Mouse (Mus musculus): Measurements from ENCODE around the gene Ntrk2. TPM values are rescaled to one million over a fixed set of nuclear protein-coding genes. Genes with fewer than 3 reads are reported as not detected.

The Ntrk2 gene
- polyA plus RNA-seq, 1 experiment from 2014 or later: 94.2 TPM

- WGBS: 88% methylated on average over 1 of the region's 1 CpGs
- Histone ChIP-seq H3K36me3 (no peaks in the 10 kb centered on the region), H3K4me2 (no peak overlapping the region), H3K4me1 (replicated peaks) (peaks cover 46% of the 10 kb centered on the region), H3K9me3 (no peaks in the 10 kb centered on the region), H3K9ac (no peak overlapping the region), H3K27me3 (no peaks in the 10 kb centered on the region), H3K27ac (replicated peaks) (no peak overlapping the region), H3K4me3 (no peak overlapping the region)
- ATAC-seq (ENCODE audit: low read depth): no peak
Measured at GRCm38 (mm10) chr13:58930161-58930560, 123.8 kb downstream of the Ntrk2 start.

GRCm38 (mm10) chr13:58933126-58933525, 126.8 kb downstream of the Ntrk2 start:
- Histone ChIP-seq H3K27me3 (no peaks in the 10 kb centered on the region), H3K9ac (peak overlapping the region; percentile 2; the same call in 1 of the 2 replicates), H3K36me3 (no peaks in the 10 kb centered on the region), H3K27ac (replicated peaks) (peak overlapping the region; percentile 59), H3K4me2 (no peak overlapping the region), H3K4me1 (replicated peaks) (peaks cover 61% of the 10 kb centered on the region), H3K9me3 (no peaks in the 10 kb centered on the region), H3K4me3 (no peak overlapping the region)
- ATAC-seq (ENCODE audit: low read depth): peak; percentile 58; the same call in 1 of the 2 replicates
- 17% methylated on average over 4 of the region's 4 CpGs for WGBS

- no peak overlapping the region for H3K4me2 ChIP-seq
- WGBS: 81% methylated on average over 3 of the region's 3 CpGs
- H3K27ac ChIP-seq (replicated peaks): no peak overlapping the region
Measured at GRCm38 (mm10) chr13:58934576-58935110, 128.3 kb downstream of the Ntrk2 start.

GRCm38 (mm10) chr13:58935956-58936495, 129.7 kb downstream of the Ntrk2 start:
- no peak overlapping the region for H3K4me3 ChIP-seq
- H3K9ac ChIP-seq: no peak overlapping the region; the same call in 1 of the 2 replicates
- H3K36me3 ChIP-seq: no peaks in the 10 kb centered on the region
- no peak overlapping the region for H3K4me2 ChIP-seq
- H3K9me3 ChIP-seq: no peaks in the 10 kb centered on the region
- WGBS: 4% methylated on average over 8 of the region's 8 CpGs
- H3K27me3 ChIP-seq: no peaks in the 10 kb centered on the region
- peak; percentile 52; the same call in 1 of the 2 replicates for ATAC-seq (ENCODE audit: low read depth)
- peaks cover 50% of the 10 kb centered on the region for H3K4me1 ChIP-seq (replicated peaks)
- H3K27ac ChIP-seq (replicated peaks): peak overlapping the region; percentile 42

More at GRCm38 (mm10) chr13:58934576-58935110, 128.3 kb downstream of the Ntrk2 start:
- ATAC-seq (ENCODE audit: low read depth): no peak
- Histone ChIP-seq H3K9me3 (no peaks in the 10 kb centered on the region), H3K36me3 (no peaks in the 10 kb centered on the region), H3K27me3 (no peaks in the 10 kb centered on the region), H3K4me3 (no peak overlapping the region), H3K9ac (no peak overlapping the region), H3K4me1 (replicated peaks) (peaks cover 49% of the 10 kb centered on the region)

- Histone ChIP-seq H3K27ac (replicated peaks) (no peak overlapping the region), H3K4me3 (no peak overlapping the region), H3K4me2 (no peak overlapping the region), H3K4me1 (replicated peaks) (peaks cover 54% of the 10 kb centered on the region), H3K9me3 (no peaks in the 10 kb centered on the region), H3K27me3 (no peaks in the 10 kb centered on the region), H3K36me3 (no peaks in the 10 kb centered on the region), H3K9ac (no peak overlapping the region)
- no peak for ATAC-seq (ENCODE audit: low read depth)
- 94% methylated on average over 12 of the region's 12 CpGs for WGBS
Measured at GRCm38 (mm10) chr13:58937884-58938283, 131.5 kb downstream of the Ntrk2 start.

- WGBS: 77% methylated on average over 4 of the region's 4 CpGs
- H3K36me3 ChIP-seq: no peaks in the 10 kb centered on the region
- H3K9me3 ChIP-seq: no peaks in the 10 kb centered on the region
- H3K4me1 ChIP-seq (replicated peaks): peaks cover 48% of the 10 kb centered on the region
- no peak overlapping the region for H3K27ac ChIP-seq (replicated peaks)
- no peak for ATAC-seq (ENCODE audit: low read depth)
- H3K27me3 ChIP-seq: no peaks in the 10 kb centered on the region
- H3K4me3 ChIP-seq: no peak overlapping the region
- no peak overlapping the region for H3K9ac ChIP-seq
- no peak overlapping the region for H3K4me2 ChIP-seq
Measured at GRCm38 (mm10) chr13:58938464-58938863, 132.1 kb downstream of the Ntrk2 start.

GRCm38 (mm10) chr13:58940208-58940607, 133.8 kb downstream of the Ntrk2 start:
- WGBS: 87% methylated on average over 6 of the region's 6 CpGs

GRCm38 (mm10) chr13:58940798-58941197, 134.4 kb downstream of the Ntrk2 start:
- no peaks in the 10 kb centered on the region for H3K27me3 ChIP-seq
- H3K4me2 ChIP-seq: no peak overlapping the region
- WGBS: 39% methylated on average over 7 of the region's 7 CpGs
- no peak overlapping the region for H3K9ac ChIP-seq
- peak overlapping the region; percentile 42; the same call in 1 of the 2 replicates for H3K27ac ChIP-seq (replicated peaks)
- no peaks in the 10 kb centered on the region for H3K9me3 ChIP-seq
- H3K36me3 ChIP-seq: no peaks in the 10 kb centered on the region
- H3K4me1 ChIP-seq (replicated peaks): peaks cover 32% of the 10 kb centered on the region
- H3K4me3 ChIP-seq: no peak overlapping the region
- ATAC-seq (ENCODE audit: low read depth): no peak

More at GRCm38 (mm10) chr13:58940208-58940607, 133.8 kb downstream of the Ntrk2 start:
- Histone ChIP-seq H3K9me3 (no peaks in the 10 kb centered on the region), H3K27ac (replicated peaks) (no peak overlapping the region), H3K4me1 (replicated peaks) (peaks cover 34% of the 10 kb centered on the region), H3K36me3 (no peaks in the 10 kb centered on the region), H3K4me2 (no peak overlapping the region), H3K4me3 (no peak overlapping the region), H3K9ac (no peak overlapping the region), H3K27me3 (no peaks in the 10 kb centered on the region)
- no peak for ATAC-seq (ENCODE audit: low read depth)

GRCm38 (mm10) chr13:58945781-58946180, 139.4 kb downstream of the Ntrk2 start:
- H3K9me3 ChIP-seq: no peaks in the 10 kb centered on the region
- no peaks in the 10 kb centered on the region for H3K36me3 ChIP-seq
- H3K4me2 ChIP-seq: no peak overlapping the region
- WGBS: 70% methylated on average over 6 of the region's 6 CpGs
- H3K4me1 ChIP-seq (replicated peaks): peaks cover 37% of the 10 kb centered on the region
- ATAC-seq (ENCODE audit: low read depth): no peak
- no peak overlapping the region for H3K9ac ChIP-seq
- H3K27me3 ChIP-seq: no peaks in the 10 kb centered on the region
- no peak overlapping the region for H3K4me3 ChIP-seq
- peak overlapping the region; percentile 34; the same call in 1 of the 2 replicates for H3K27ac ChIP-seq (replicated peaks)

- 52% methylated on average over 6 of the region's 6 CpGs for WGBS
- Histone ChIP-seq H3K4me2 (no peak overlapping the region), H3K9me3 (no peaks in the 10 kb centered on the region), H3K27ac (replicated peaks) (0 out of 2 replicates have a peak overlapping the region, but pooled peaks have one; percentile 34), H3K9ac (no peak overlapping the region), H3K4me3 (no peak overlapping the region), H3K4me1 (replicated peaks) (peaks cover 29% of the 10 kb centered on the region), H3K27me3 (no peaks in the 10 kb centered on the region), H3K36me3 (no peaks in the 10 kb centered on the region)
- ATAC-seq (ENCODE audit: low read depth): no peak
Measured at GRCm38 (mm10) chr13:58946589-58946988, 140.2 kb downstream of the Ntrk2 start.

- Histone ChIP-seq H3K27me3 (no peaks in the 10 kb centered on the region), H3K9me3 (no peaks in the 10 kb centered on the region), H3K4me3 (no peak overlapping the region), H3K27ac (replicated peaks) (0 out of 2 replicates have a peak overlapping the region, but pooled peaks have one; percentile 34), H3K36me3 (no peaks in the 10 kb centered on the region), H3K4me2 (no peak overlapping the region), H3K9ac (no peak overlapping the region), H3K4me1 (replicated peaks) (peaks cover 25% of the 10 kb centered on the region)
- WGBS: 56% methylated on average over 9 of the region's 9 CpGs
- ATAC-seq (ENCODE audit: low read depth): no peak
Measured at GRCm38 (mm10) chr13:58947056-58947455, 140.7 kb downstream of the Ntrk2 start.

GRCm38 (mm10) chr13:58954331-58954730, 148.0 kb downstream of the Ntrk2 start:
- 21% methylated on average over 4 of the region's 4 CpGs for WGBS
- Histone ChIP-seq H3K36me3 (no peaks in the 10 kb centered on the region), H3K4me3 (no peak overlapping the region), H3K9ac (no peak overlapping the region), H3K27ac (replicated peaks) (no peak overlapping the region), H3K4me2 (no peak overlapping the region), H3K4me1 (replicated peaks) (peaks cover 11% of the 10 kb centered on the region; the same call in 1 of the 2 replicates), H3K27me3 (no peaks in the 10 kb centered on the region), H3K9me3 (no peaks in the 10 kb centered on the region)
- ATAC-seq (ENCODE audit: low read depth): no peak
